Mouse (Mus musculus): ENCODE results near the gene Usp49. TPM values are rescaled to one million over a fixed set of nuclear protein-coding genes. Genes with fewer than 3 reads are reported as not detected.

The Usp49 gene
- 9.0 and 9.5 TPM in 2 replicates for polyA plus RNA-seq (2015; fragmentation: Nextera tagmentation; extraction: Ambion mirVana)

DNA sequence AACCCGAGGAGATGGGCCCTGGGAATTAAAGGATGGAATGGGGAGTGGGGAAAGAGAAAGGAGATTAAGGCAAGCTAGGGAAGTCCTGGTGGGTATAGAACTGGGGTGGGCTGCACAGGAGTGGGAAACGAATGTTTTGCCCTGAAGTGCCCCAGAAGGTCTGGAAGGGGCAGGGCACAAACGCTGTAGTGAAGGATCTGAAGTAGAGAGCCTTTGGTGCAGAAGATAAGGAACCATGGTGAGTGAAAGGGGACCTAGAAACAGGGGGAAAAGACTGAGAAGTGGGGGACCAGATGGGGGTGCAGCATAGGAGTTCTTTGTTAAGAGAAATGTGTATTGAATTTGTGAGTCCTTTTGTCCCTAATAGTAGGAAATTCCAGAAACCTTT, at the start of gene Usp49:
Gene Usp49, plus strand, starts transcription at position 13 of the 388 bp plus-strand sequence.
- H3K9ac ChIP-seq: peak within 1 kb of the TSS; percentile 77
- peaks cover 35% of the 10 kb centered on the region for H3K4me1 ChIP-seq
- H3K4me2 ChIP-seq: peak within 1 kb of the TSS; percentile 81
- peak within 1 kb of the TSS; percentile 75 for H3K4me3 ChIP-seq
- no peaks in the 10 kb centered on the region for H3K36me3 ChIP-seq (replicated peaks)
- WGBS: 0% methylated on average over 3 of the region's 3 CpGs
- no peaks in the 10 kb centered on the region for H3K27me3 ChIP-seq (replicated peaks)
- no peak for ATAC-seq (replicated peaks)
- H3K9me3 ChIP-seq: no peaks in the 10 kb centered on the region
- H3K27ac ChIP-seq: peak within 1 kb of the TSS; percentile 97

DNA sequence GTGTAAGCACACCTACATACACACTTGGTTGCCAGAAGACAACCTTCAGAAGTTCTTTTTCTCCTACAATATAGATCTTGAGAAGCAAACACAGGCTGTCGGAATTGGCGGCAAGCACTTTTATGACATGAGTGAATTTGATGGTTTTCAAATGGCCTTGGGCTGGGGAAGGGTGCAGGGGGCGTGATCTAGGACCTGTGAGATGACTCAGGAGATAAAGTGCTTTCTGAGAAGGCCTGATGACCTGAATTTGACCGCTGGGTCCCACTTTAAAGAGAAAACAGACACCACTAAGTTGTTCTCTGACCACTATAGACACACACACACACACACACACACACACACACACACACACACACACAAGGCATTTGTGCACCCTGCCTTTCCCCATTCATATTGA, 49.5 kb upstream of the Usp49 start:
- Histone ChIP-seq H3K27me3 (replicated peaks) (no peaks in the 10 kb centered on the region), H3K27ac (no peak overlapping the region), H3K4me3 (no peak overlapping the region), H3K4me2 (no peak overlapping the region), H3K4me1 (no peaks in the 10 kb centered on the region), H3K9ac (no peak overlapping the region), H3K9me3 (no peaks in the 10 kb centered on the region), H3K36me3 (replicated peaks) (no peaks in the 10 kb centered on the region)
- ATAC-seq (replicated peaks): no peak
- WGBS: 96% methylated on average over 4 of the region's 4 CpGs

DNA sequence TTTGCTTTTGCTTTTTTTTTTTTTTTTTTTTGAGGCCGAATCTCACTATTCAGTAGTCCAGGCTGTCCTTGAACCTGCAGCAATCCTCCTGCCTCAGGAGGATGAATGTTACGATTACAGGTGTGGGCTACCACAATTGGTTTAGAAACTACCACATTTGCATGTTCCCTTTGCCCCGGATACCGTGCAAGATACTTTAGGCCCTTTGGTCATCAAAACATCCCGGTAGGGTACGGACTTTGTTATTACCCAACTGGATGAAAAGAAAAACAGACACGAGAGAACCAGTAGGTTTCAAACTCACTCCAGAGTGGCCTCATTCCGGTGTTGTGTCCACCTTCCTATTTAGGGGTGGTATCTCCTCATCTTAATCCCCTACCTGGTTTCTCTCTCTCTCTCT, 42.0 kb upstream of the Usp49 start:
- Histone ChIP-seq H3K4me1 (peaks cover 4% of the 10 kb centered on the region; the same call in 1 of the 2 replicates), H3K9ac (no peak overlapping the region), H3K4me3 (no peak overlapping the region), H3K36me3 (replicated peaks) (no peaks in the 10 kb centered on the region), H3K9me3 (no peaks in the 10 kb centered on the region), H3K27ac (no peak overlapping the region), H3K4me2 (no peak overlapping the region), H3K27me3 (replicated peaks) (no peaks in the 10 kb centered on the region)
- WGBS: 84% methylated on average over 8 of the region's 8 CpGs
- ATAC-seq (replicated peaks): no peak

DNA sequence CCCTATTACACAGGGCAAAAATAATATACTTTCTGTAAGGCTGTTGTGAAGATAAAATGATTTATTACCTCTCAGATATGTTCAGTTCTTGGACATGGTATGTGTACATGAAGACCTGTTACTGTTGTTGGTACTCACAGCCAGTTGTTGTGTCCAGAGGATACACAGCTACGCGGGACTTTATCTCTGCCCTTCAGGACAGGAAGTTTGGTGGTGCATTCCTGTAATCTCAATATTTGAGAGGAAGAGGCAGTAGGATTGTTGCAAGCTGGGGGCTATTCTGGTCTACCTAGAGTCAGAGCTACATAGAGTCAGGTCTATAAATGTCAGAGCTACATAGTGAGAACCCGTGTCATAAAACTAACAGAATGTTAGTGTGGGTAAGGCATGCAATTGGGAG, 39.4 kb upstream of the Usp49 start:
- H3K9ac ChIP-seq: no peak overlapping the region
- H3K27ac ChIP-seq: no peak overlapping the region
- H3K4me3 ChIP-seq: no peak overlapping the region
- H3K36me3 ChIP-seq (replicated peaks): no peaks in the 10 kb centered on the region
- ATAC-seq (replicated peaks): no peak
- H3K4me2 ChIP-seq: no peak overlapping the region
- H3K4me1 ChIP-seq: peaks cover 26% of the 10 kb centered on the region
- no peaks in the 10 kb centered on the region for H3K9me3 ChIP-seq
- H3K27me3 ChIP-seq (replicated peaks): no peaks in the 10 kb centered on the region
- WGBS: 88% methylated on average over 3 of the region's 3 CpGs

DNA sequence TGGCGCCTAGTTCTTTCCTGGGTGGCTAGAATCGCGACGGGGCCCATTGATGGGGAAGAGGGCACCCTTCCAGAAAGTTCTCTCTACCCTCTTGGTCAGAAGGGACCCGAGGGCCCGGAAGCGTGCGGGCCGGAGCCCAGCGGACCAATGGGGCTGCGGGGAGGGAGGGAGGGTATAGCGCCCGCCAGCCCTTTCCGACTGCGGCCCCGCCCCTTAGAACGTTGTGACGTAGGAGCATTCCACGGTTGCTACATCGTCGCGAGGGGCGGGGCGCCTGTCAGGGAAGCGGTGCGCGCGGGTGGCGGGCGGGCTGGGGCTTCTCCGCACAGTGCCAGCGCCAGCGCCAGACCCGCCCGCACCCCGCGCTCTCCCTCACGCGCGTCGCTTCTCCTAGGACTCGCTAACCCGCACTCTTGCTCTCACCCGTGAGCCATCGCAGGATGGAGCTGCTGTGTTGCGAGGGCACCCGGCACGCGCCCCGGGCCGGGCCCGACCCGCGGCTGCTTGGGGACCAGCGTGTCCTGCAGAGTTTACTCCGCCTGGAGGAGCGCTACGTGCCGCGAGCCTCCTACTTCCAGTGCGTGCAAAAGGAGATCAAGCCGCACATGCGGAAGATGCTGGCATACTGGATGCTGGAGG, 37.2 kb upstream of the Usp49 start:
- peak overlapping the region; percentile 98 for H3K4me2 ChIP-seq
- under 1% methylated on average over 58 of the region's 63 CpGs for WGBS

DNA sequence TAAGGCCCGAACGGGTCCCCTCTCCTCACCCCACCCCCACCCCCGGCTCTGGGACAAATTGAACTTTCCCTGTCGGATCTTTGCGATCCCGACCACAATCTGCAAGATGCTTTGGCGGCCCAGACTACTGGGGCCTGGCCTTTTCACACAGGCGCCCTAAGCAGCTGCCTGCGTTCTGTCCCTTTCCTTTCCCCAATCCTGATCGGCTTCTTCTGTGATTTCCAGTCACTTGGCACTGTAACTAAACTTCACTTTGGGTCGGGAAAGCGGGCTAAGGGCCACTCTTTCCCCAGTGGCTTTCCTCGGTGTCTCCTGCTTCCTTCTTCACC, 36.7 kb upstream of the Usp49 start:
- whole genome bisulfite sequencing: 0% methylated on average over 13 of the region's 13 CpGs
- H3K9ac ChIP-seq: peak overlapping the region; percentile 69
- peak overlapping the region; percentile 74 for H3K4me3 ChIP-seq
- peak overlapping the region; percentile 98 for H3K4me2 ChIP-seq
- no peaks in the 10 kb centered on the region for H3K9me3 ChIP-seq
- peak overlapping the region; percentile 76 for H3K27ac ChIP-seq
- H3K4me1 ChIP-seq: peaks cover 43% of the 10 kb centered on the region
- ATAC-seq (replicated peaks): peak; percentile 21; the same call in 1 of the 2 replicates
- no peaks in the 10 kb centered on the region for H3K36me3 ChIP-seq (replicated peaks)
- no peaks in the 10 kb centered on the region for H3K27me3 ChIP-seq (replicated peaks)

More for the DNA sequence above, 37.2 kb upstream of the Usp49 start:
- Histone ChIP-seq H3K27me3 (replicated peaks) (no peaks in the 10 kb centered on the region), H3K36me3 (replicated peaks) (no peaks in the 10 kb centered on the region), H3K9ac (peak overlapping the region; percentile 69), H3K4me1 (peaks cover 43% of the 10 kb centered on the region), H3K4me3 (peak overlapping the region; percentile 74), H3K27ac (peak overlapping the region; percentile 76), H3K9me3 (no peaks in the 10 kb centered on the region)
- ATAC-seq (replicated peaks): peak; percentile 91

DNA sequence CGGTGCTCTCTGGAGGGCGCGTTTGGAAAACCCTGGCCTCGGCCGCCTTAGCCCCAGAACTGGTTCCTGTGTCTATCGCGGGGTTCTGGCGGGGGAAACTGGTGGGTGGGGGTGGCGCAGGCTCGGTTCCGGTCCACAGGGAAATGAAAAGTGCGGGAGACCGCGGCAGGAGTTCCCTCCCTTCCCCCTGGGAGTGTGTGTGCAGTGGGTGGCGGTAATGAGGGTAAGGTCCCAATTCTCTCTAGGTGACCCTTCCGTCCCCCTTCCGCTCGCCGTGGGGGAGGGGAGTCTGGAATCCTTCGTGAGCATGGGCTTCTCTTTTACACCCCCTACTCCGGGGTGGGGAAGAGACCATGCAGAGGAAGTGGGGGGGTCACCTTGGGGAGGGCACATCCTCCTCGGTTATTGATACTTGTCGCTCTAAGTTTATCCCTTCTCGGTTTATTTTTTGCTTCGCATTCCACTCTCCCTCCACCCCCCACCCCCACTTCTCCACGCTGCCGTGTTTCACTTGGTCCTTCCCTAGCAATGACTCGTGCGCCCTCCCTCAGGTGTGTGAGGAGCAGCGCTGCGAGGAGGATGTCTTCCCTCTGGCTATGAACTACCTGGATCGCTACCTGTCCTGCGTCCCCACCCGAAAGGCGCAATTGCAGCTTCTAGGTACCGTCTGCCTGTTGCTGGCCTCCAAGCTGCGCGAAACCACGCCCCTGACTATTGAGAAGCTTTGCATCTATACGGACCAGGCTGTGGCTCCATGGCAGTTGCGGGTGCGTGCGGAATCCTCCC, 36.1 kb upstream of the Usp49 start:
- 0 out of 2 replicates have a peak, but pooled peaks cover under 1% of the 10 kb centered on the region for H3K36me3 ChIP-seq (replicated peaks)
- peak overlapping the region; percentile 69 for H3K9ac ChIP-seq
- no peaks in the 10 kb centered on the region for H3K27me3 ChIP-seq (replicated peaks)
- WGBS: under 1% methylated on average over 43 of the region's 43 CpGs
- 0 out of 2 replicates have a peak, but pooled peaks have one; percentile 1 for ATAC-seq (replicated peaks)
- H3K4me1 ChIP-seq: peaks cover 43% of the 10 kb centered on the region
- H3K4me2 ChIP-seq: peak overlapping the region; percentile 98
- no peaks in the 10 kb centered on the region for H3K9me3 ChIP-seq
- H3K4me3 ChIP-seq: peak overlapping the region; percentile 74
- peak overlapping the region; percentile 76 for H3K27ac ChIP-seq

DNA sequence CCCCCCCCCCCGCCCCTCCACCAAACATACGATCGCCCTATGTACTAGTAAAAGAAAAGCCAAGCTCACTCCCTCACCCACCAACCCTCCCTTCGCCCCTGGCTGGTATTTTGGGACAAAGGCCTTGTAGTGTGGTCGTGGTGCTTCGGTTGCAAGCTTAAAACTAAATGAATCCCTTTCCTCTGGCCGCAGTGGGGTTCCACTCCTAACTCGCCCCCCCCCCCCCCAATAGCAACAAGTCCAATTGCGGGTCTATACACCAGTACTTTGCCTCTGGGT, 35.6 kb upstream of the Usp49 start:
- no peaks in the 10 kb centered on the region for H3K27me3 ChIP-seq (replicated peaks)
- peak overlapping the region; percentile 76 for H3K27ac ChIP-seq
- peak overlapping the region; percentile 74 for H3K4me3 ChIP-seq
- ATAC-seq (replicated peaks): no peak
- 0% methylated on average over 8 of the region's 9 CpGs for WGBS
- 0 out of 2 replicates have a peak overlapping the region, but pooled peaks have one; percentile 1 for H3K9ac ChIP-seq
- H3K4me1 ChIP-seq: peaks cover 43% of the 10 kb centered on the region
- peak overlapping the region; percentile 98 for H3K4me2 ChIP-seq
- no peaks in the 10 kb centered on the region for H3K9me3 ChIP-seq
- 0 out of 2 replicates have a peak, but pooled peaks cover 2% of the 10 kb centered on the region for H3K36me3 ChIP-seq (replicated peaks)

DNA sequence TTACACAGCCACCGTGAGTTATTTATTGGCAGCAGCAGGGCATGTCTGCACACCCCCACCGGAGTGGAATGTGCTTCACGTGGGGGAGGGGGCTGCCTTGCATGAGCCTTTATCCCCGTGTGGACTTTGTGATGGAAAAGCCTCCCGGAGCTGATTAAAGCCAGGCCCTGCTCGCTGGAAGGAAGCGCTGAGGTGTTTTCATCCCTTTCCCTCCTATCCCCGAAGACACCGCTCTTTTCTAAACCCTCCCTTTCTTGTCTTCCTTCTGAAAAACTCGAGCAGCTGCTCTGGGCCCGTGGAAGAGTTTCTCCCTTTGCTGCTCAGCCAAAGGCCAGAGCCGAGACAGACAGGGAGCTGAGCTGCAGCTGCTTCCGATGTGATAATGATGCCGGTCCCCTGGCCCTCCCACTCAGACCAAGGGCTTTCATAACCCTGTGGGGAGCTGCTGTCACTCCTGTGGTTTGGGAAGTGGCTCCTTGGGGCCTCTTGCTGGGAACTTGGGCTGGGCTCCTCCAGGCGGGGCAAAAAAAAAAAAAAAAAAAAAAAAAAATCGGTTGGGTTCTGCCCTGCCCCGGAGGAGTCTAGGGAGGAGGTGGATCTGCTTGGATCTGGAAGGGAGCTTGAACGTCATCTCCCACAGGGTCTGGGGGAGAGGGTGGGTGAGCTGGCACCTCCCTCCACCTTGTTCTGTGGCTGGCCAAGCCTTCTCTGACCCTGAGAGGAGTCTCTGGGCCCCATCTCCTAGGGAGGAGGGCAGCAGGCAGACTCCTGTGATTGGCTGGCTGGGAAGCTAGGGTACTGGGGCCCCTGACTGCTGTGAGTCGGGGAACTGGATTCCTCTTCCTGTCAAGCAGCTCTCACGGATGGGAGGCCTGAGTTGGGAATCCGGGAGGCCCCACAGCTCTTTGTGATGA, 35.0 kb upstream of the Usp49 start:
- H3K9ac ChIP-seq: peak overlapping the region; percentile 5; the same call in 1 of the 2 replicates
- no peaks in the 10 kb centered on the region for H3K27me3 ChIP-seq (replicated peaks)
- peak overlapping the region; percentile 76 for H3K27ac ChIP-seq
- peaks cover 43% of the 10 kb centered on the region for H3K4me1 ChIP-seq
- 3% methylated on average over 21 of the region's 21 CpGs for WGBS
- H3K4me3 ChIP-seq: peak overlapping the region; percentile 74
- peak; percentile 14; the same call in 1 of the 2 replicates for ATAC-seq (replicated peaks)
- H3K4me2 ChIP-seq: peak overlapping the region; percentile 98
- no peaks in the 10 kb centered on the region for H3K9me3 ChIP-seq
- 0 out of 2 replicates have a peak, but pooled peaks cover 2% of the 10 kb centered on the region for H3K36me3 ChIP-seq (replicated peaks)

DNA sequence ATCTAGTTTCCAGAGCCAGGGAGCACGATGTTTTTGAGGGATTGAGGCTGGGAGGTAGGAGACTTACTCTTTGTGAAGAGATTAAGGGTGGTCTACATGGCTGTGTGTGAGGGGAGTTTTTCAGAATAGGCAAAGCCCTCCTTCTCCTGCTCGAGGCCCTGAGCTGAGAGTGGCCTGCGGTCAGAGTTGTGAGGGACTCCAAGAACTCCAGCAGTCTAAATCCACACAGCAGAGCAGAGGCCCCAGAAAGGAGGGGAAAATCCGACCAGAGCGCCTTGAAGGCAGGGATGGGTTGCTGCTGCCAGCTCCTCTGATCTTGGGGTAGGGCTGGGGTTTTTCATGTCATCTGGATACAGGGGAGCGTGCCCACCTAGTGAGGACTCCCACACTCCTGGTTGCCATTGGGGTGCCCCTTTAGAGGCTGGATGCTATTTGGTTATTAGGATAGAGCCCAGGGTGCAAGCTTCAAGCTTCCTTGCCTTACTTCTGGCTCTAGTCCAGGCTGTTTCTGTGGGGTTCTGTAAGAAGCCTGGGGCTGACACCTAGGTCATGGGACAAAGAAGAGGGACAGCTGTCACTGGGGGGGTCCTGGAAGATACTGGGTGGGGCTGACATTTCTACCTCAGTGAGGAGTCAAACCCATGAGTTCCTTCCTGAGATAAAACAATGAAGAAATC, 34.2 kb upstream of the Usp49 start:
- H3K9me3 ChIP-seq: no peaks in the 10 kb centered on the region
- peaks cover 43% of the 10 kb centered on the region for H3K4me1 ChIP-seq
- peaks cover 8% of the 10 kb centered on the region for H3K36me3 ChIP-seq (replicated peaks)
- no peaks in the 10 kb centered on the region for H3K27me3 ChIP-seq (replicated peaks)
- H3K4me2 ChIP-seq: peak overlapping the region; percentile 98
- H3K4me3 ChIP-seq: 0 out of 2 replicates have a peak overlapping the region, but pooled peaks have one; percentile 74
- WGBS: 22% methylated on average over 6 of the region's 6 CpGs
- ATAC-seq (replicated peaks): no peak
- peak overlapping the region; percentile 5; the same call in 1 of the 2 replicates for H3K9ac ChIP-seq
- H3K27ac ChIP-seq: peak overlapping the region; percentile 76

DNA sequence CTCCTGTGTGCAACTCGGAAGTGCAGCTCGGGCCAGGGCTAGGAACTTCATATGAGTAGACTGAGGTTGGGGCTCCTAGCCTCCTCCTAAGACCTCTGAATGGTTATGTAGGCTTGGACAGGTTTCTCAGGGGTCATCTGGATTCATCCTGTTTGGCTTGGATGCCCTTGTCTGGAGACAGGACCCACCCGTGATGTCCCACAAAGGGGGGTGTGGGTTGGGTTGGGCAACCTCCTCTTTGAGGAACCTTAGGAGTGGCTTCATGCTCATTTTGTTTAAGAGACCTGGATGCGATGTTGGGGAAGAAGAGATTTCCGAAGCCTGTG, 33.7 kb upstream of the Usp49 start:
- Histone ChIP-seq H3K4me3 (no peak overlapping the region), H3K27ac (peak overlapping the region; percentile 76; the same call in 1 of the 2 replicates), H3K36me3 (replicated peaks) (peaks cover 13% of the 10 kb centered on the region), H3K9ac (no peak overlapping the region), H3K4me2 (peak overlapping the region; percentile 98), H3K27me3 (replicated peaks) (no peaks in the 10 kb centered on the region), H3K9me3 (no peaks in the 10 kb centered on the region), H3K4me1 (peaks cover 43% of the 10 kb centered on the region)
- no peak for ATAC-seq (replicated peaks)
- 38% methylated on average over 5 of the region's 5 CpGs for WGBS

All from midbrain, embryonic 15.5 days (tissue).